Mouse (Mus musculus): Measurements from ENCODE around the gene Ing4.

Gene Ing4

DNA sequence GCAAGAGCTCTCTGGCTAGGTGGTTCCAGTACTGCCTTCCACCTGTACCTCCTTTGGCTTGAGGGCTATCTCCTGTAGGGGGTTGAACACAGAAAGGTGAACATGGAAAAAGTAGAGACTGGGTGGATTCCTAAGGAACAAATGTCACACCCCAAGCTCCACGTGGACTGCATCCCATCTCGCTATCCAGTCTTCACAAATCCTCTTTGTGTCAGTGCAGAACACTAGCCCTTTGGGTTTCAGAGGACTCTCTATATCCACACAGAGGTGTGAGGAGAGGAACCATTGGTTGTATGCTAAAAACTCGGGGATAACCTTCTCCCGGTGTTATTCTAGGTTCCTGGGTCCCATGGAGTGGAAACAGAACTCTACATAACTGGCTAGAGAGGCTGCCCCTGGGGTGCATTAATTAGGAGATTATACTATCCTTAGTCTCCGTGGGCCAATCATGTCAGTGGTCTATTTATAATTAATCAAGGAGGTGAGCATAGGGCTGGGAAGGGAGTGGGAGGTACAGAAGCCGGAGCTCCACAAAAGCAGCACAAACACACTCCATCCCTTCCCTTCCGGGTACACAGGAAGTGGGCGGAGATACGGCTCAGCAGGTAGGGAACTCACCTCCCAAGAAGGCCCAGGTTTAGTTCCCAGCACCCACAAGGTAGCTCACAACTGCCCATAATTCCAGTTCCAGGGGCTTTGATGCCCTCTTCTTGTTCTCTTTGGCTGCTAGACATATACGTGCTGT, 51.0 kb downstream of the Ing4 start:
- DNase-seq (ENCODE audit: low spot score in 2 of 2): peak in 1 of 2 experiments; percentile 34

DNA sequence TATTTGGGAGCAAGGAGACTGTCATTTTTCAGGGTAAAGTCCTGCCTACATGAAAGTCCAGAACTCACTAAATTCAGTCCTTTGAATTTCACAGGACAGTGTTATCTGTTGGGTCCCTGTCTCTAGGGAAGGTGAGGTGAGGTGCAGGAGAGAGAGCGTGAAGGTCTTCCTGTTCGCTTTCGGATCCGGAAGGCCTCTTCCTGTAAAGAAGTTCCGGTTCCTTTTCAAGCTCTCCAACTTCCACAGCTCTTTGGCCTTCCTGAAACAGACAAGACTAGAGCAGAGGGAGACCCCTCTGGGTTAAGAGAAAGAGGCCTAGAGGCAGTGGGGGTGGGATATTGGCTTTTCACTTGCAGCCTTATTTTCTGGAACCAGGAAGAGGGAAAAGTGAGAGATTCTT, 52.8 kb downstream of the Ing4 start:
- DNase-seq (ENCODE audit: low spot score in 2 of 2): no peak

DNA sequence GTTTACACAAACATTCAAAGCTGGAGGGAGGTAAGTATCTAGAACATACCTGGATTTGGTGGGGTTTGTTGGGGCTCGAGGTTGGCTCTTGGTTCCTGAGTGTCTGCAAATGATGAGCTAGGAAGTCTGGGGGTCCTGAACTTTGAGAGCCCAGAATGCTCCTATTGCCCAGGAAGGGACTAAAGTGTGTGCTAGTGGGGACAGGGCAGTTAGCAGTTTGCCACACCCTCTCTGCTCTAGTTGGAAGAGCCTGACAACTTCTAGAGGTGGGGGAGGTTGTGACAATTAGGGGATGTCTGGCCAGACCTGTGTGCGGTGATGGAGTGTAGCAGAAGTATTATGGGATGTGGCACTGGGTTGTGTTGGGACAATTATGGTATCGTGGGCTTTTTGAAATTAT, 55.3 kb downstream of the Ing4 start:
- no peak for DNase-seq (ENCODE audit: low spot score in 2 of 2)

DNA sequence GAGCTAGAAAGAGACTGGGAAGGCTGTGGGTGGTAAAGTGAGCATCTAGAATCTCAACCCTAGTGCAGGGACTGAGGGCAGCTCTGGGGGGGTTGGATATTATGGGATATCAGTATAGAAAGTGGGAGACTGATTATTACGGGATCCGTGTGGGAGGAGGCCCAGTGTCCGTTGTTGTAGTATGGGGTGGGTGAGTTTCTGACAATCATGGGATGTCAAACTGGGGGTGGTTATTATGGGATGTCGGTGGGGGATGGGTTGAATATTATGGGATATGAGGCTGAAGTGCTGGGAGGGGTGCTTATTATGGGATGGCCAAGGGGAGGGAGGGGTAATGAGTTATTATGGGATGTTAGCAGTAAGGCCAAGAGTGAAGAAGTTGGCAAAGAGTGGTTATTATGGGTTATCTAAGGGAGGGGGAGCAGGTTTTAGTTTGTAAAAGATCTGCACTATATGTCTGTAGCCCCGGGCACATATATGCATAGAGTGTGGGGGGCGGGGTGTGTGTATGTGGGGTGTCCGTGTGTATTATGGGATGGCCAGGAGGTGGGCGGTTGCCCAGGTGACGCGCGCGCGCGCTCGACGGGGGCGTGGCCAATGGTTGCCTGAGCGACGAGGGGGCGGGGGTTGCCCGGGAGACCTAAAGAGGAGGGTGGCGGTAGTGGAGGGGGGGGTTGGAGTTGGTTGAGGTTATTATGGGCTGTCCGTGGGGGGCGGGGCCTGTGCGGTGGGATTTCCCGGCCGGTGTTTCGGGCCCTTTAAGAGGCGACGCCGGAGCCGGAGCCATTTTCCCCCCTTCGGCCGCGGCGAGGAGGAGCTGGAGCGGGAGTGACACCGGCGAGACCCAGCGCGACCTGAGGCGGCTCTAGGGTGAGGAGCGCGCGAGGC, 56.1 kb downstream of the Ing4 start, which contains the start of gene Chd4:
Gene Chd4 (plus strand): TSS at position 591 of the 888 bp plus-strand sequence.
- peak; percentile 90 to 97 for DNase-seq (ENCODE audit: low spot score in 2 of 2)

DNA sequence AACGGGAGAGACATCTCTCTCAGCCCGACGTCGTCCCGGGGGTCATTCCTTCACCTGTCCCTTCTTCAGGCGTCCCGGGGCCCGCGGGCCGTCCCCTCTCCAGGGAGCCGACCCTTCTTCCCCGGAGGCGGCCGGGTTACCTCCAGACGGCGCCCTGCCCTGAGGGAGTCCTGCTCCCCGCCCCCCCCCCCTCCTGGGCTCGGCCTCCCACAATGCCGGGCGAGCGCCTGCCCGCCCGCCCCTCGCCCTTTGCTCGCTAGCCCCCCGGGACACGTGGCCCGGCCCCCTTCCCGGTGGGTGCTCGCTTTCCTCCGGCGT, 56.7 kb downstream of the Ing4 start:
- DNase-seq (ENCODE audit: low spot score in 2 of 2): no peak

DNA sequence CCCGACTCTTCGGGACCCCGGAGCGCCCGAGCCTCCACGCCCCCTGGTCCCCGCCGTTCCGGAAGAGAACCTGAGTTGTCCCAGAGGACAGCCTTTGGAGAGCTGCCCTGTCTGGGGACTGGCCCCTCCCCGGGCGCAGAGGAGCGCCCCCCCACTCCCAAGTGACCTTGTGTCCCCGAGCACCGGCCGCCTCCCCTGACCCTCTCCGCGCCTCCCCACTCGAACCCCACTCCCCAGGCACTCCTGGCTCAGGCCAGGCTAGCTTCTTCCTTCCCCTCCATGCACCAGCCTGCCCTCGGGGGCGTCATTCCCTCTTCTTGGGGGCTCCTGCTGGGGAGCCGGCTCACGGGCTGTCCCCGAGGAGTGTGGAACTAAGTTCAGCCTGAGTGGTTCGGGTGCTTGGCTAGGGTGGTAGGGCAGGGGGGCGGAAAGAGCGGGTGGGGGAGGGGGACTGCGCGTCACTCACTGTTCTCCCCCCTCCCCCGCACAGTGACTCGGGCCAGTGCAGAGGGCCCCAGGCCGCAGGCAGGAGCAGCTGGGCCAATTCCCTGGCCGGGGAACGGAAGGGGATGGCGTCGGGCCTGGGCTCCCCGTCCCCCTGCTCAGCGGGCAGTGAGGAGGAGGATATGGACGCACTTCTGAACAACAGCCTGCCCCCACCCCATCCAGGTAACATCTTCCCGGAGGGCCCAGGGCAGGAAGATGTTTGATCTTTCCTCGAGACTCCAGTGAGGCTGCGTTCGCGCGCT, 57.2 kb downstream of the Ing4 start:
- DNase-seq (ENCODE audit: low spot score in 2 of 2): peak; percentile 71 to 74

DNA sequence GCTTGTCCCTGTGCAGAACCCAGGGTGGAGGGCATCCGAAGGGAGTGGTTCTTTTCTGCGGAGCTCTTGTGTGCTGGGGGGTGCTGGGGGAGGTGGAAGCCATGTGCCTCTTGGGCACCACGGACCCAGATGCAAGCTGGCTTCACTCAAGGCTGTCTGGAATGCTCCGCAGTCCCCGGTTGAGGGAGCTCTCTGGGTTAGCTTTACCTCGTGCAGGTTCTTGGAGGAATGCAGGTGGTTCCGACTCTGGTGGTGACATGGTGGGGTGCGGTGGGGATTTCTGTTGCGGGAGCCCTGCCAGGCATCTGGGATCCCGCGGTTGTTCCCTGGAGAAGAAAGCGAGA, 57.8 kb downstream of the Ing4 start:
- DNase-seq (ENCODE audit: low spot score in 2 of 2): no peak

DNA sequence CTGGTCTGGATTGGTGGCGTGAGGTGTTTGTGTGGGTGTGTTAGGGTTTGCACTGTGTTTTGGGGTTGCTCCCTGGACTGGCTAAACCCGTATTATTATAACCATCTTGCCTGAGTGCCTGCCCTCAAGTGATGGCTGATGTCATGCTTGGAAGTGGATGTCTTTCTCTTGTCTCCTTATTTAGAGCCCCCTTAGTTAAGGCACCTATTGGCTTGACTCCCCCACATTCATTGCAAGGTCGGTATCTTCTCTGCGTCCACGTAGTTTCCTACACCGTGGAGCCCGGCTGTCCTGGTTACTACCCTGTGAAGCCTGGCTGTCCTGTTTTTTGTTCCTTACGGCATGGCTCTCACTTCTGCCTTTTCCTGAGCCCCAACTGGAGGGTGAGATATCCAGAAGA, 58.4 kb downstream of the Ing4 start:
- DNase-seq (ENCODE audit: low spot score in 2 of 2): no peak

DNA sequence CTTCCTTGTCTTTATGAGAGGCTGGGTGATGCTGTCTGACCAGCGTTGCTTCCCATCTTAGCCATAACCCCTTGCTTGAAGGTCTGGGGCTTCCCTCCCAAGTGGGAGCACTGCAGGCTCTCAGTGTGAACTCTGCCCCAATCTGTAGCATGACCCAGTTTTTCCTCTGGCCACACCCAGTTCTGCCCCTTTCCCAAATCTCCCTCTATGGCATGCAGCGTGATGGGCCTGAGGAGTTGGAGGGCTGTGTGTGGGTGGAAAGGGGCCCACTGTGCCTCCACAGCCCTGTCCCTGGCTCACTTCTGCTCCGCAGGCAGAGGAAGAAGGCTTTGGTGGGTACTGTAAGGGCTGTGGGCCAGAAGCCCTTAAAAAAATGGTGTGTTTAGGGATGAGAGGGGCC, 59.0 kb downstream of the Ing4 start:
- no peak for DNase-seq (ENCODE audit: low spot score in 2 of 2)

All from spleen, postnatal 10 days (tissue).